Mouse (Mus musculus) hindbrain, embryonic 15.5 days (tissue): ENCODE results near the gene Grap2. TPM values are rescaled to one million over a fixed set of nuclear protein-coding genes. Genes with fewer than 3 reads are reported as not detected.

Experiments used
- ATAC-seq: fragments of 200-750 bp; cut with Nextera tagmentation; 2 replicates; pipeline ENCODE4 v1.8.0; 2017; ENCODE audit warnings: low read depth, moderate number of reproducible peaks, moderate TSS enrichment; ENCODE audit not compliant: low FRiP score
- H3K27ac ChIP-seq: fragments of 300-500 bp; sonication (generic); replicated peaks from 2 replicates; pipeline ENCODE4 v1.5.1; 2015; ENCODE audit warnings: mild to moderate bottlenecking, inconsistent platforms
- H3K27me3 ChIP-seq: fragments of 300-500 bp; sonication (generic); 2 replicates; pipeline ENCODE4 v1.6.1; 2015; ENCODE audit warnings: control low read depth, inconsistent platforms
- H3K36me3 ChIP-seq: fragments of 300-500 bp; sonication (generic); 2 replicates; pipeline ENCODE4 v1.6.1; 2015; ENCODE audit warnings: control low read depth, inconsistent platforms
- H3K4me1 ChIP-seq: fragments of 300-500 bp; sonication (generic); replicated peaks from 2 replicates; pipeline ENCODE4 v1.6.1; 2015; ENCODE audit warnings: control low read depth, inconsistent platforms
- H3K4me2 ChIP-seq: fragments of 300-500 bp; sonication (generic); 2 replicates; pipeline ENCODE4 v1.6.1; 2015; ENCODE audit warnings: moderate library complexity, mild to moderate bottlenecking, inconsistent platforms
- H3K4me3 ChIP-seq: fragments of 300-500 bp; sonication (generic); 2 replicates; pipeline ENCODE4 v1.5.1; 2015; ENCODE audit warnings: mild to moderate bottlenecking, inconsistent platforms
- H3K9ac ChIP-seq: fragments of 300-500 bp; sonication (generic); 2 replicates; pipeline ENCODE4 v1.6.1; 2015; ENCODE audit warnings: inconsistent platforms
- H3K9me3 ChIP-seq: fragments of 300-500 bp; sonication (generic); 2 replicates; pipeline ENCODE4 v1.6.1; 2016; ENCODE audit warnings: control low read depth, inconsistent platforms
- WGBS: fragments of 180-500 bp; shearing (Covaris S2); methylation state at CpG from one replicate; pipeline ENCODE4 v1.1.7; 2015; 5-methylcytosine and 5-hydroxymethylcytosine counted together
- polyA plus RNA-seq: library from polyadenylated mRNA; unstranded; fragments of >200 nt; fragmentation: Nextera tagmentation; extraction: Ambion mirVana; gene quantifications from 2 replicates; pipeline ENCODE4 v1.2.1, GENCODE M21; 2015

The Grap2 gene
- polyA plus RNA-seq, 1 experiment from 2014 or later: 0.30 TPM

GRCm38 (mm10) chr15:80586296-80586695 is 13.9 kb downstream of the Grap2 start:
- Histone ChIP-seq H3K4me3 (no peak overlapping the region), H3K36me3 (no peaks in the 10 kb centered on the region), H3K9ac (no peak overlapping the region), H3K27ac (no peak overlapping the region), H3K27me3 (no peaks in the 10 kb centered on the region), H3K4me1 (peaks cover 9% of the 10 kb centered on the region), H3K4me2 (no peak overlapping the region), H3K9me3 (no peaks in the 10 kb centered on the region)
- no peak for ATAC-seq
- 8% methylated on average over 4 of the region's 4 CpGs for WGBS

- ATAC-seq: no peak
- H3K9me3 ChIP-seq: no peaks in the 10 kb centered on the region
- no peak overlapping the region for H3K27ac ChIP-seq
- no peaks in the 10 kb centered on the region for H3K36me3 ChIP-seq
- peaks cover 9% of the 10 kb centered on the region for H3K4me1 ChIP-seq
- H3K4me3 ChIP-seq: no peak overlapping the region
- WGBS: 95% methylated on average over 5 of the region's 5 CpGs
- H3K27me3 ChIP-seq: no peaks in the 10 kb centered on the region
- H3K9ac ChIP-seq: no peak overlapping the region
- H3K4me2 ChIP-seq: no peak overlapping the region
Measured at GRCm38 (mm10) chr15:80590641-80591040, 18.2 kb downstream of the Grap2 start.

- H3K27ac ChIP-seq: no peak overlapping the region
- no peak for ATAC-seq
- no peak overlapping the region for H3K4me3 ChIP-seq
- no peaks in the 10 kb centered on the region for H3K4me1 ChIP-seq
- H3K36me3 ChIP-seq: no peaks in the 10 kb centered on the region
- no peak overlapping the region for H3K9ac ChIP-seq
- no peaks in the 10 kb centered on the region for H3K27me3 ChIP-seq
- 89% methylated on average over 6 of the region's 6 CpGs for WGBS
- H3K9me3 ChIP-seq: no peaks in the 10 kb centered on the region
- no peak overlapping the region for H3K4me2 ChIP-seq
Measured at GRCm38 (mm10) chr15:80592737-80593136, 20.3 kb downstream of the Grap2 start.

GRCm38 (mm10) chr15:80593877-80594276 is 21.5 kb downstream of the Grap2 start:
- 61% methylated on average over 5 of the region's 5 CpGs for WGBS
- Histone ChIP-seq H3K4me2 (no peak overlapping the region), H3K9me3 (no peaks in the 10 kb centered on the region), H3K9ac (no peak overlapping the region), H3K27ac (no peak overlapping the region), H3K27me3 (no peaks in the 10 kb centered on the region), H3K4me1 (no peaks in the 10 kb centered on the region), H3K36me3 (no peaks in the 10 kb centered on the region), H3K4me3 (no peak overlapping the region)
- ATAC-seq: no peak

- 57% methylated on average over 12 of the region's 12 CpGs for WGBS
- H3K36me3 ChIP-seq: no peaks in the 10 kb centered on the region
- no peak overlapping the region for H3K4me3 ChIP-seq
- H3K27me3 ChIP-seq: no peaks in the 10 kb centered on the region
- ATAC-seq: no peak
- H3K9me3 ChIP-seq: no peaks in the 10 kb centered on the region
- H3K4me2 ChIP-seq: no peak overlapping the region
- H3K9ac ChIP-seq: no peak overlapping the region
- H3K27ac ChIP-seq: no peak overlapping the region
- H3K4me1 ChIP-seq: no peaks in the 10 kb centered on the region
Measured at GRCm38 (mm10) chr15:80598750-80599149, 26.4 kb downstream of the Grap2 start.

- H3K9ac ChIP-seq: no peak overlapping the region
- H3K36me3 ChIP-seq: no peaks in the 10 kb centered on the region
- no peaks in the 10 kb centered on the region for H3K4me1 ChIP-seq
- H3K4me3 ChIP-seq: no peak overlapping the region
- H3K27me3 ChIP-seq: no peaks in the 10 kb centered on the region
- WGBS: 54% methylated on average over 16 of the region's 16 CpGs
- no peak for ATAC-seq
- H3K4me2 ChIP-seq: no peak overlapping the region
- no peak overlapping the region for H3K27ac ChIP-seq
- H3K9me3 ChIP-seq: no peaks in the 10 kb centered on the region
Measured at GRCm38 (mm10) chr15:80599213-80599750, 26.9 kb downstream of the Grap2 start.

GRCm38 (mm10) chr15:80599843-80600242 is 27.4 kb downstream of the Grap2 start:
- no peak overlapping the region for H3K27ac ChIP-seq
- H3K4me2 ChIP-seq: no peak overlapping the region
- H3K9me3 ChIP-seq: no peaks in the 10 kb centered on the region
- no peak overlapping the region for H3K9ac ChIP-seq
- no peaks in the 10 kb centered on the region for H3K27me3 ChIP-seq
- ATAC-seq: no peak
- WGBS: 83% methylated on average over 4 of the region's 4 CpGs
- H3K4me1 ChIP-seq: no peaks in the 10 kb centered on the region
- no peak overlapping the region for H3K4me3 ChIP-seq
- no peaks in the 10 kb centered on the region for H3K36me3 ChIP-seq

- no peak overlapping the region for H3K4me3 ChIP-seq
- H3K9me3 ChIP-seq: no peaks in the 10 kb centered on the region
- 35% methylated on average over 7 of the region's 7 CpGs for WGBS
- no peak overlapping the region for H3K27ac ChIP-seq
- H3K36me3 ChIP-seq: no peaks in the 10 kb centered on the region
- H3K27me3 ChIP-seq: no peaks in the 10 kb centered on the region
- H3K4me1 ChIP-seq: no peaks in the 10 kb centered on the region
- no peak for ATAC-seq
- no peak overlapping the region for H3K9ac ChIP-seq
- no peak overlapping the region for H3K4me2 ChIP-seq
Measured at GRCm38 (mm10) chr15:80601456-80601855, 29.1 kb downstream of the Grap2 start.

- Histone ChIP-seq H3K4me3 (no peak overlapping the region), H3K4me1 (no peaks in the 10 kb centered on the region), H3K27me3 (no peaks in the 10 kb centered on the region), H3K4me2 (no peak overlapping the region), H3K9me3 (no peaks in the 10 kb centered on the region), H3K27ac (no peak overlapping the region), H3K9ac (no peak overlapping the region), H3K36me3 (no peaks in the 10 kb centered on the region)
- ATAC-seq: no peak
- 53% methylated on average over 7 of the region's 7 CpGs for WGBS
Measured at GRCm38 (mm10) chr15:80602487-80602886, 30.1 kb downstream of the Grap2 start.

- Histone ChIP-seq H3K9me3 (no peaks in the 10 kb centered on the region), H3K4me1 (no peaks in the 10 kb centered on the region), H3K9ac (no peak overlapping the region), H3K4me3 (no peak overlapping the region), H3K36me3 (no peaks in the 10 kb centered on the region), H3K4me2 (no peak overlapping the region), H3K27me3 (no peaks in the 10 kb centered on the region), H3K27ac (no peak overlapping the region)
- WGBS: 86% methylated on average over 6 of the region's 6 CpGs
- ATAC-seq: no peak
Measured at GRCm38 (mm10) chr15:80604026-80604425, 31.6 kb downstream of the Grap2 start.

GRCm38 (mm10) chr15:80607970-80608369 is 35.6 kb downstream of the Grap2 start:
- H3K36me3 ChIP-seq: no peaks in the 10 kb centered on the region
- no peak overlapping the region for H3K4me3 ChIP-seq
- H3K27ac ChIP-seq: no peak overlapping the region
- H3K9me3 ChIP-seq: no peaks in the 10 kb centered on the region
- no peaks in the 10 kb centered on the region for H3K4me1 ChIP-seq
- no peak overlapping the region for H3K9ac ChIP-seq
- ATAC-seq: no peak
- 83% methylated on average over 3 of the region's 3 CpGs for WGBS
- H3K4me2 ChIP-seq: no peak overlapping the region
- no peaks in the 10 kb centered on the region for H3K27me3 ChIP-seq

GRCm38 (mm10) chr15:80610335-80610734 is 37.9 kb downstream of the Grap2 start:
- Histone ChIP-seq H3K4me3 (no peak overlapping the region), H3K4me1 (peaks cover 7% of the 10 kb centered on the region), H3K36me3 (no peaks in the 10 kb centered on the region), H3K9ac (no peak overlapping the region), H3K27ac (no peak overlapping the region), H3K9me3 (no peaks in the 10 kb centered on the region), H3K4me2 (no peak overlapping the region), H3K27me3 (no peaks in the 10 kb centered on the region)
- ATAC-seq: no peak
- whole genome bisulfite sequencing: 76% methylated on average over 2 of the region's 2 CpGs

GRCm38 (mm10) chr15:80611478-80611877 is 39.1 kb downstream of the Grap2 start:
- no peaks in the 10 kb centered on the region for H3K36me3 ChIP-seq
- no peak overlapping the region for H3K4me2 ChIP-seq
- no peak overlapping the region for H3K9ac ChIP-seq
- peaks cover 19% of the 10 kb centered on the region for H3K4me1 ChIP-seq
- no peak for ATAC-seq
- no peak overlapping the region for H3K27ac ChIP-seq
- WGBS: 66% methylated on average over 5 of the region's 5 CpGs
- no peaks in the 10 kb centered on the region for H3K9me3 ChIP-seq
- no peak overlapping the region for H3K4me3 ChIP-seq
- H3K27me3 ChIP-seq: peaks cover 3% of the 10 kb centered on the region; the same call in 1 of the 2 replicates
